Mouse (Mus musculus) brain, embryonic 14.5 days (tissue): Measurements from ENCODE around the gene Gps1.

Source experiments
- CTCF ChIP-seq: fragments of 200-500 bp; IDR thresholded peaks from 2 replicates; pipeline ENCODE4 v1.5.1; 2012; ENCODE audit warnings: inconsistent platforms, mild to moderate bottlenecking, moderate library complexity, borderline replicate concordance; ENCODE audit not compliant: insufficient read depth, insufficient read length; ENCODE audit errors: extremely low read depth
- POLR2A ChIP-seq: fragments of 200-500 bp; IDR thresholded peaks from 2 replicates; pipeline ENCODE4 v1.6.1; 2012; ENCODE audit warnings: mild to moderate bottlenecking, inconsistent platforms, borderline replicate concordance; ENCODE audit not compliant: poor library complexity, insufficient read depth, insufficient read length, severe bottlenecking; ENCODE audit errors: extremely low read depth

DNA sequence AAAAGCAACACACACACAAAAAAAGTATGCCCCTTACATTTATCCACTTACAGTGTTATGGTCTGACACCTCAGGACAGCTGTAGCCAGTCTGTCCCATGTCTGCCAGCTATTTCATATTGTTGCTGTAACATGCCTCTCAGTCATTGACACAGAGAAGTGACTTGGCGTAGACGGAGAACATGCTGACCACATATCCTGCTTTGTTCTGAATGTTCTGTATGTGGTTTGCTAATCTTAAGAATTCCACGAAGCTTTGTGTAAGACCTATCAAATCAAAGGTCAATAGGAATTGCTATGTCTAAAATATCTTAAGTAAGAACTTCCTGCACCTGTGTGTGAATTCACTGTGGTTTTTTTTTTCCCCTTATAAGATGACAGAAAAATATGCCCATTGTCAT, 14.2 kb downstream of the Gps1 start:
- TF ChIP-seq POLR2A: no peak
- TF ChIP-seq CTCF: no peak
